Mouse (Mus musculus) ES-Bruce4 (cell line): Measurements from ENCODE around the gene Lck. TPM values are rescaled to one million over a fixed set of nuclear protein-coding genes. Genes with fewer than 3 reads are reported as not detected.

ENCODE experiments used
- H3K27ac ChIP-seq: 2 replicates; pipeline ENCODE4 v1.5.1; 2012; ENCODE audit warnings: low read length, inconsistent platforms; ENCODE audit not compliant: insufficient read depth
- H3K27me3 ChIP-seq: 2 replicates; pipeline ENCODE4 v1.6.1; 2012; ENCODE audit warnings: mild to moderate bottlenecking, low read length, inconsistent platforms; ENCODE audit not compliant: control insufficient read depth, poor library complexity, insufficient read depth, severe bottlenecking
- H3K36me3 ChIP-seq: 2 replicates; pipeline ENCODE4 v1.6.1; 2012; ENCODE audit warnings: inconsistent platforms, mild to moderate bottlenecking, low read length, moderate library complexity; ENCODE audit not compliant: control insufficient read depth, poor library complexity, insufficient read depth, severe bottlenecking
- H3K4me1 ChIP-seq: one replicate; pipeline ENCODE4 v1.8.1; 2011; ENCODE audit warnings: low read length; ENCODE audit not compliant: control insufficient read depth, insufficient read depth
- H3K4me3 ChIP-seq: 2 replicates; pipeline ENCODE4 v1.5.1; 2011; ENCODE audit warnings: low read depth, mild to moderate bottlenecking, low read length
- H3K9ac ChIP-seq: 2 replicates; pipeline ENCODE4 v1.6.1; 2012; ENCODE audit warnings: low read depth, mild to moderate bottlenecking, inconsistent platforms; ENCODE audit not compliant: poor library complexity, severe bottlenecking
- H3K9me3 ChIP-seq: replicated peaks from 2 replicates; pipeline ENCODE4 v1.6.1; 2012; ENCODE audit warnings: mild to moderate bottlenecking, low read length, inconsistent platforms; ENCODE audit not compliant: control insufficient read depth, poor library complexity, insufficient read depth, severe bottlenecking
- CTCF ChIP-seq: IDR thresholded peaks from one replicate; pipeline ENCODE4 v1.8.1; 2011; ENCODE audit warnings: low read depth, low read length
- EP300 ChIP-seq: IDR thresholded peaks from 2 replicates; pipeline ENCODE4 v1.6.1; 2011; ENCODE audit warnings: low read depth, low read length; ENCODE audit not compliant: insufficient read depth
- POLR2A ChIP-seq: IDR thresholded peaks from one replicate; pipeline ENCODE4 v1.8.1; 2011; ENCODE audit warnings: low read length; ENCODE audit not compliant: insufficient read depth
- polyA plus RNA-seq: library from polyadenylated mRNA; stranded (reverse); fragments of >200 nt; gene quantifications from 2 replicates; pipeline ENCODE4 v1.2.4, GENCODE M21; 2011; ENCODE audit warnings: low read depth; ENCODE audit not compliant: missing spikeins, insufficient read depth, insufficient read length

Lck gene
- polyA plus RNA-seq, 1 experiment, result 20.1 TPM

DNA sequence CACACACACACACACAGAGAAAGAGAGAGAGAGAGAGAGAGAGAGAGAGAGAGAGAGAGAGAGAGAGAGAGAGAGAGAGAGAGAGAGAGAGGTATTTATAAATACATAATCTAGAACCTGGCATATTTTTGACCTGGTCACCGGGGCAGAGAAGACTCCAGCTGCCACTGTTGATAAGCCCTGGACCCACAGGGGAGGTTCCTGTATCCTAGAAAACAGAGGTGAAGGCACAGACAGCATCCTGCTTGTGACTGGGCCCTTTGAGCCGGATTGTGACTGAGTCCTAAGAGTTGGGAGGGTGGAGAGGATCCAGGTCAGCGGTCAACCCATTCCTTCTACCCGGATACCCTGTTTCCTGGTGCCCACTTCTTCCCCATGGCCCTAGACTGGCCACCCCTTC, 15.4 kb upstream of the Lck start:
- TF ChIP-seq EP300 (no peak), CTCF (no peak), POLR2A (no peak)
- Histone ChIP-seq H3K4me3 (no peak overlapping the region), H3K36me3 (peaks cover 27% of the 10 kb centered on the region), H3K27ac (no peak overlapping the region), H3K4me1 (peaks cover 2% of the 10 kb centered on the region), H3K9me3 (no peaks in the 10 kb centered on the region), H3K27me3 (no peaks in the 10 kb centered on the region), H3K9ac (no peak overlapping the region)

GRCm38 (mm10) chr4:129586943-129587342, 13.5 kb upstream of the Lck start:
- Histone ChIP-seq H3K4me1 (peaks cover 2% of the 10 kb centered on the region), H3K9ac (no peak overlapping the region), H3K9me3 (no peaks in the 10 kb centered on the region), H3K27me3 (no peaks in the 10 kb centered on the region), H3K36me3 (peaks cover 9% of the 10 kb centered on the region; the same call in 1 of the 2 replicates), H3K27ac (no peak overlapping the region), H3K4me3 (no peak overlapping the region)
- TF ChIP-seq EP300, result no peak
- TF ChIP-seq CTCF, result no peak
- TF ChIP-seq POLR2A, result no peak

DNA sequence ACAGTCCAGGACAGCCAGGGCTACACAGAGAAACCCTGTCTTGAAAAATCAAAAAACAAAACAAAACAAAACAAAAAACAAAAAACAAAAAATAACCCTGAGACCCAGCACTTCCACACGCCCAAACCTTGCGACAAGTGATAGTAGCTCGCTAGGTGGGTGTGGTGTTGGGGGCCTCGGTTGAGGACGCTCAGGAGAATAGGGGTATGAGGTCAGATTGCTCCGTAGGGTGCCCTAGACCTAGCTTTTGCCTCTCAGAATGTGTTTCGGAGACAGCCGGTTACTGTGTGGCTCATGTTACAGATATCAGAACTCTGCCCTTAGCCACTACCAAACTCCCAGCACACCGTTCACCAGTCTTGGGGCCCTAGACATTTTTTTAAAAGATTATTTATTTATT, 12.3 kb upstream of the Lck start:
- Histone ChIP-seq H3K9me3 (no peaks in the 10 kb centered on the region), H3K27ac (no peak overlapping the region), H3K4me1 (peaks cover 2% of the 10 kb centered on the region), H3K9ac (peak overlapping the region; percentile 55), H3K36me3 (no peaks in the 10 kb centered on the region), H3K27me3 (no peaks in the 10 kb centered on the region), H3K4me3 (no peak overlapping the region)
- TF ChIP-seq CTCF (no peak), EP300 (no peak), POLR2A (no peak)

- peak overlapping the region; percentile 55 for H3K9ac ChIP-seq
- TF ChIP-seq EP300 (no peak), CTCF (peak; percentile 66), POLR2A (no peak)
- no peaks in the 10 kb centered on the region for H3K27me3 ChIP-seq
- H3K27ac ChIP-seq, result peak overlapping the region; percentile 9
- H3K4me1 ChIP-seq, result peaks cover 2% of the 10 kb centered on the region
- peak overlapping the region; percentile 54 for H3K4me3 ChIP-seq
- no peaks in the 10 kb centered on the region for H3K9me3 ChIP-seq
- no peaks in the 10 kb centered on the region for H3K36me3 ChIP-seq
These were observed 11.6 kb upstream of the Lck start for GRCm38 (mm10) chr4:129584884-129585608.

DNA sequence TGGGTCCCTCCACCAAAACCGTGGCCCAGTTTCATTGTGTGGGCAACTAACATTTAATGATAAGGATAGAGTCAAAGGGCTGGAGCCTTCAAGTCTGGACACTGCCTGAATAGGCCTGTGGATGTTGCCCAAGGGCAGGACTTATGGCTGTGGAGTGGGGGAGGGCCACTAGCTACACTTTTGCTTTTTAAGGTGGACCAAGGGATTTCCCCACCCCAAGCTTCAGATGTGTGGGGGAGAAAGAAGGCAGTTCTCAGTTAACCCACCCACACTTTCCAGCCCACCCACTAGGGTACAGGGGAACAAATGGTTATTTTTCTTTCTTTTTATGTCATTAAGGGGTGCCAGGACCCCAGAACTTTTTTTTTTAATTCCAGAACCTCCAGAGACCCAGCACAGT, 10.9 kb upstream of the Lck start:
- Histone ChIP-seq H3K9ac (peak overlapping the region; percentile 55), H3K4me1 (peaks cover 2% of the 10 kb centered on the region), H3K36me3 (no peaks in the 10 kb centered on the region), H3K27ac (peak overlapping the region; percentile 9), H3K4me3 (no peak overlapping the region), H3K27me3 (no peaks in the 10 kb centered on the region), H3K9me3 (no peaks in the 10 kb centered on the region)
- TF ChIP-seq EP300, result no peak
- no peak for TF ChIP-seq POLR2A
- TF ChIP-seq CTCF, result no peak

GRCm38 (mm10) chr4:129582251-129582650, 8.8 kb upstream of the Lck start:
- Histone ChIP-seq H3K9me3 (no peaks in the 10 kb centered on the region), H3K36me3 (no peaks in the 10 kb centered on the region), H3K27ac (no peak overlapping the region), H3K27me3 (no peaks in the 10 kb centered on the region), H3K4me3 (no peak overlapping the region), H3K4me1 (peaks cover 2% of the 10 kb centered on the region), H3K9ac (no peak overlapping the region)
- TF ChIP-seq POLR2A, result no peak
- no peak for TF ChIP-seq CTCF
- TF ChIP-seq EP300, result no peak
